Mouse (Mus musculus): ENCODE data around the gene Ngfr.

The Ngfr gene

DNA sequence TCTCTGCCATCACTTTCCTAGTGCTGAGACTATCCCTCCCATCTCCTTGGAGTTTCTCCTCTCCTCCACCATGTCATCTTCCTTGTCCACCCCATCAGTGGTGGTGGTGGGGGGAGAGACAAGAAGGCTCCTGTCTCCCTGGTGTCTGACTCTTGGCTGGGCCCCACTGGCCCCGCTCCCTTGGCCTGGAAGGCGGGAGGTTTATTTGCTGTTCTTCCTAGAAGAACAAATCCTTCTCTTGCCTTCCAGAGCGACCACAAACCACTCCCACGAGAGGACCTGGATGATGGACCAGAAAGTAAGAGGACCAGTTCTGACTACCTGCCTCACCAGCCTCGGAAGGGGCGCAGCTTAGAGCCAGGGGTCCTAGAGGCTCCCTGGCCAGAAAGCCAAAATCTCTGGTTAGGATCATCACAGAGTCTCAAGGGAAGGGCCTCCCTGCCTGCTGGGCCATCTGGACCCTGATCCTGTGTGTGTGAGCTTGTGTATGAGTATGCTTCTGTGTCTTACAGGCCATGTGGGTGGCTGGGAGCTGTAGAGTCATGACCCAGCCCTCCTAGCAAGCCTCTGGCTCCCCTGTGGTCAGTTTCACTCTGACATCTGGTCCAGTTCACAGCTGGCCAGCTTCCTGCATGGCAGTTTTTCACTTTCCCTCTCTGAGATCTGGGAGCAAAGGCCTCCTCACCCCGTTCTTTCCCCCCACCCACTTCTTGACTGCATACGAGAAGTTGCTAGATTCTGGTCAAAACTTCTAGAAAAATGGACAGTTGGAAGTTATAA is 19.4 kb downstream of the Ngfr start:
- in situ Hi-C loops (cut with MboI, MseI) = no loop called here

- in situ Hi-C loops (cut with MboI, MseI) = no loop called here
These were observed 20.2 kb downstream of the Ngfr start for GRCm38 (mm10) chr11:95567366-95567765.

GRCm38 (mm10) chr11:95565327-95565726 is 22.2 kb downstream of the Ngfr start:
- in situ Hi-C loops (cut with MboI, MseI) = no loop called here

GRCm38 (mm10) chr11:95563849-95564248 is 23.7 kb downstream of the Ngfr start:
- in situ Hi-C loops (cut with MboI, MseI) = no loop called here

DNA sequence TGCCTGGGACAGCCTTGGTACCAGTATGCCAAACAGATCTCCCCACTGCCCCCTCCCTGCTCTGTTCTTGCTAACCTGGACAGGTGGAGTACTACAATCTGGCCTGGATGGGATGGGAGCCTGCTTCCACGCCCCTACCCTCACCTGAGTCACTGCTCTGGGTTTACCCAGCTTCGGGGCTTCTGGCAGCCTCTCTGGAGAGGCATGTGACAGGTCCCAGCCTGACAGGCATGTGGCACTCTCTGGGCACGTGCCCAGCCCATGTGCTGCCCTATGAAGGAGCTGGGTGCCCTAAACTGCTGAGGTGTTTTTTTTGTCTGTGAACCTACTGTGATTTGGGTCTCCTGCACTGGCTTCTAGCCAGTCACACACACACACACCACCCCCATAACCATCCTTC is 26.8 kb downstream of the Ngfr start:
- in situ Hi-C loops (cut with MboI, MseI) = no loop called here

DNA sequence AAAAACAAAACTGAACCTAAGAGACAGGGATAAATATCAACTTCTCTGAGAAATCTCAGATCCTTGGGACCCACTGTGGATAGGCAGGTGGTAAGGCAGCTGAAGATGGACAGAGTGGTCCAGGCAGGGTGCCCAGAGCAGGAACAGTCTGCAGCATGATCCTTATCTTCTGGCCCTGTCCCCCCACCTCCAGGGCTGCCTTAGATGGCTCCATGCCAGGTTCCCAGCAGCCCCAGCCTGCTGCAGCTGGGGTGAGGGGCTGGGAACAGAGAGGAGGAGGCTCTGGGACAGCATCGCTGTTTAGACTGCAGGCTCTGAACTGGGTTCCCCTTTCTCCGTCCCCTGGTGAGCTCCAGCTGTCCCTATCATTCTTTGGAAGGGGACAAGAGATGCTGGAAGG is 27.8 kb downstream of the Ngfr start:
- in situ Hi-C loops (cut with MboI, MseI) = no loop called here

DNA sequence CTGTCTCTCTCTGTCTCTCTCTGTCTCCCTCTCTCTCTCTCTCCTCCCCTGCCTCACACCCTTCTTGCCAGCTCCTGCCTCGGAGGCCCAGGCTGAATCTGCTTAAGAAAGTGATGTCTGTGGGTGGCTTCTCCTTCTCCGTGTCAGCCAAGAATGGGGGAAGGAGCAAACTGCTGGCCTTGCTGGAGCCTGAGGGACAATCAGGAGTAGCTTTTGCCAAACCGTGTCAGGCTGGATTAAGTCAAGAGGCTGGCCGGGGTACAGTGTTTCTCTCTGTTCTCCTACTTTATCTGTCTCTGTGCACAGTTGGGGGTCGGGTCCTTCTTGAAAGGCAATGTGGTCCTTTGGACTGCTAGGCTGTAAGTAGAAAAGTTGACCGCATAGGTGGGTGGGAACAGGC is 29.8 kb downstream of the Ngfr start:
- in situ Hi-C loops (cut with MboI, MseI) = no loop called here

GRCm38 (mm10) chr11:95557032-95557431 is 30.5 kb downstream of the Ngfr start:
- in situ Hi-C loops (cut with MboI, MseI) = no loop called here

DNA sequence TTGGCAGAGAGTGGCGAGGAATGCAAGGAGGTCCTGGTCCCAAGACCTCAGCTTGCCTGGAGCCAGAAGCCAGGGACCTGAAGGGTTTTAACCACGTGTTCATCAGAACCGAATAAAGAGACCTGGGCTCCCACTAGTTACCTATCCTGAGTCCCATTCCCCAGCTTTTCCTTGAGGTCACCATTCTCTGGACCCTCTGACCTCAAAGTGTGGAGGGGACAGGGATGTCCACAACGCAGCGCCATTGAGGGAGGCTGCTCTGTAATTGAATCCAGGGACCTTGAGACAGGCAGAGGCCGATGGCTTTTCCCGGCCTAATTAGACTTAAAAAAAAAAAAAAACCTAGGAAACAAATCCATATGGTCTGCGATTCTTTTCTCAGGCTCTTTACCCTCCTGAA is 32.3 kb downstream of the Ngfr start:
- in situ Hi-C loops (cut with MboI, MseI) = no loop called here

DNA sequence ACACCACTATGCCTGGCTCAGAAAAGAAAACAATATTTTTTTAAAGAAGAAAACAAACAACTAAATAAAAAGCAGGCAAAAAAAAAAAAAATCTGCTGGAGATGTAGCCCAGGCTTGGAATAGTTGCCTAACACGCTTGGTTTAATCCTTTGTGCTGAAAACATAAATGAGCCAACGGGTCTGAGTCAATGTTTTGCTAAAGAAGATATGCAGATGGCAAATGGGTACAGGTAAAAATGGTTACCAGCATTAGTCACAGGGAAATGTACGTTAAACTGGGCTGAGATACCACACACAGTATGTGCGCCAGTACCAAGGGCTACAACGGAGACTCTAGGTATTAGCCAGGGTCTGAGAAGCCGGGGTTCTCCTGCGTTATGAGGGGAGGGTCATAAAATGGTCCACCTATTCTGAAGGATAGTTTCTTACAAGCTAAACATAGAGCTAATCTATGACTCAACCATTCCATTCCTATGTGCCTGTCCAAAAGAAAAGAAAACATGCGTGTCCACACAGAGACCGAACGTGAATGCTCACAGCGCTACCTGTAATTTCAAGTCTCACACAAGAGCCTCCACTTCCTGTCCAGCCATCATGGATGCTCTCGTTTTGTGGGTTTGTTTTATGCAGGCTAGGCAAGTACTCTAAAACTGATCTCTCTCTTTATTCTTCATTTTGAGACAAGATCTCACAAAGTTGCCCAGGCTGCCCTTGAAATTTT is 37.1 kb downstream of the Ngfr start:
- in situ Hi-C loops (cut with MboI, MseI) = no loop called here

DNA sequence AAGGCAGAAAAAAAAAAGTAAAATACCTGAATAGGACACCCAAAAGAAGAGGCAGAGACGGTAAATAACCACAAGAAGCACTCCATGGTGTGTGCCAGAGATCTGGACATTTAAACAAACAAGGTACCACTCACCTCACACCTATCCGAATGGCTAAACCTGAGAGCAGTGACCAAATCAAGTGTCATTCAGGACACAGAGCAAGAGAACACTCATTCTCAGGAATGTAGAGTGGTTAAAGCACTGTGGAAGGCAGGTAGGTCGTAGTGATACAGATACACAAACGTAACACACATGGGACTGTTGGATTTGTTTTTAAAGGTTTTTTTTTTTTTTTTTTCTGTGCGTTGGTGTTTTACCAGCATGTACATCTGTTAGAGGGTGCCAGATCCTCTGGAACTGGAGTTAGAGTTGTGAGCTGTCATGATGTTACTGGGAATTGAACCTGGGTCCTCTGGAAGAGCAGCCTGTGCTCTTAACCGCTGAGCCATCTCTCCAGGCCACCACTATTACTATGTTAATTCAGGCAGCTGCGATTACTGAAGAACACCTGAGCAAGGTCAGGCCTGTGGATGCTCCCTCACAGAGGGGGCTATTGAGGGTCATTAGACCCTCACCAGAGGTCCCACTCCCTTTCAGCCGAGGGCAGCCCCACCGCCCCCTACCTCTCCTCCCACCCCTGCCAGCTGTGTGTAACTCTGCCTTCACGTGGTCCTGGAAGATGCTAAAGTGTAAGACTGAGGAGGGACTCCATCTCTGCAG is 41.3 kb downstream of the Ngfr start:
- in situ Hi-C loops (cut with MboI, MseI) = no loop called here

- in situ Hi-C loops (cut with MboI, MseI) = no loop called here
These were observed 42.8 kb downstream of the Ngfr start for GRCm38 (mm10) chr11:95544546-95545327.

- in situ Hi-C loops (cut with MboI, MseI) = no loop called here
These were observed 46.7 kb downstream of the Ngfr start for GRCm38 (mm10) chr11:95540637-95541385.

GRCm38 (mm10) chr11:95538378-95539104 is 49.0 kb downstream of the Ngfr start:
- in situ Hi-C loops (cut with MboI, MseI) = loop anchor here (10.0 kb wide), 1 partner anchor 106 kb away; no protein-coding TSS in a partner anchor

- in situ Hi-C loops (cut with MboI, MseI) = loop anchor here (10.0 kb wide), 1 partner anchor 111 kb away; no protein-coding TSS in a partner anchor
These were observed 53.9 kb downstream of the Ngfr start for GRCm38 (mm10) chr11:95533484-95534160.

DNA sequence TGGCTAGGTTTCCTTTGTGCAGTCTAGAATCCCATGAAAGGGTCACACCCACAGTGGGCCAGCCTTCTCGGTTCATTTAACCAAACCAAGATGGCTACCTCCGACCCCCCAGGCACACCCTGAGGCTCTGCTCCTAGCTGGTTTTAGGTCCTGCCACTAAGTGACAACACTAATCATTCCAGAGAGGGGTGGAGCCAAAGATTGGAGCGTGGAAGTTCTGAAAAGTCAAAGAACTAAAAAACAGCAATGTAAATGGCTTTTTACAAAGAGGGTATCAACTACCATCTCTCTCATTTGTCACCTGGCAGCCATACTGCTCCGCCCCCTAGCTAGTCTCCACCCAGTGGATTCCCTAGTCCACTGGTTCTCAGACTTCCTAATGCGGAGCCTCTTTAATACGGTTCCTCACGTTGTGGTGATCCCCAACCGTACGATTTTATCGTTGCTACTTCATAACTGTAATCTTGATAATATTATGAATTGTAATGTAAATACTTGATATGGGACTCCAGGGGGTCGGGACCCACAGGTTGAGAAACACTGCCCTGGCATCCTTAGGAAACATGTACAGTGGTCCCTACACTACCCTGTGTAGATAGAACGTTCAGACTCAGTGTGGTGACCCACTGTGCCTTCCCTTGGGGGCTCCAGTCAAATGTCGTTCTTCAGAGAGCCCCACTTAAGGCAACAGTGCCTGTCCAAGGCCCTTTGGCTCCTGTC is 55.0 kb downstream of the Ngfr start:
- in situ Hi-C loops (cut with MboI, MseI) = loop anchor here (10.0 kb wide), 1 partner anchor 112 kb away; no protein-coding TSS in a partner anchor

DNA sequence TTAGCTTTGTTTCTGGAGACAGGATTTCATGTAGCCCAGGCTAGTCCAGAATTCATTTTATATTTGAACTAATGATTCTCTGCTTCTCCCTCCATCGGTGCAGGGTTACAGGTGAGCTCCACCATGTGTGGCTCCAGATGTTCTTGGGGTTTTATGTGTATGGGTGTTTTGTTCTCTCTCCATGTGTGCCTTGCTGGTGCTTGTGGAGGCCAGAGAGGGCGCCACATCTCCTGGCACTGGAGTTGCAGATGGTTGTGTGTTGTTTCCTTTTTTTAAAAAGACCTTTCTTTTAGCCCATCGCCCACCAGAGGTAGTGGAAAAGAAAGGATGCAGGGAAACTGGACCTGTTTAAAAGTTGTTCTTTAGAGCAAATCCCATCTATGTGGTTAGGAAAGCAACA is 59.3 kb downstream of the Ngfr start:
- in situ Hi-C loops (cut with MboI, MseI) = no loop called here

DNA sequence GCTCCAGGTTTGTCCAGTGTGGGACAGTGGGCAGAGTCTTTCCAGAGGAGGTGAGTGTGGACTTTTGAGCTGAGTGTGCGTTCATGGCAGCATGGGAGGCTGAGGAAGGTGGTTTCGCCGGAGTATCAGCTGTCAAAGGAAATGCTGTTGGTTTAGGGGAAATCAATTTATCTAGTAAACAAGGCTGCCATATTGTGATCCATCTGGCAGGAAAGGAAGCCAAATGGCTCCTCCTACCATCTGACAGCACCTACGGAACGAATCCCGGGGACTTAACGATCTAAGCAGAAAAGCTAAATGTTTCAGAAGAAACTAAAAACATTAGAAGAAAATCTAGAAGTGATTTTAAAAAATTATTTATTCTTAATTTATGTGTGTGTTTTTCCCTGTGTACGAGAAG is 60.2 kb downstream of the Ngfr start:
- in situ Hi-C loops (cut with MboI, MseI) = no loop called here

DNA sequence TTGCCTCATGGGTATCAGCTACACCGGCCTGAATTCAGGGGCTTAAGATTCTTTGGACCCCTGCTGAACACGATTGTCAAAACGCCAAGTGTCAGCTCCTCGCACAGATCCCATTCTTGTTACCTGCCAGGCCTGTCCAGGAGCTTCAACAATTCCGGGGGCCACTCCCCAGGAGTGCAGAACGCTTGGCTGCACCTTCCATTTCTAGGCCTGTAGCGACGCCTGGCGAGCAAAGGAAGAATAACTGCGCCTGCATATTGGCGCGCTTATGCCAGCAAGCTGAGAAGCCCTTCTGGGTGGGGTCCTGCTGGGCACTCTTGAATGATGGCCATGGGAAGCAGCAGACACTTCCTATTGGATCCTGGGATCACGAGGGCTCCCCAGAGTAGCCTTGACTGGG is 66.0 kb downstream of the Ngfr start:
- in situ Hi-C loops (cut with MboI, MseI) = loop anchor here (5.0 kb wide), 2 partner anchors 129 to 264 kb away; no protein-coding TSS in a partner anchor
